Mouse (Mus musculus): ENCODE measurements at regions not wholly inside any gene's neighbourhood (a gene's known extent, or its start where the extent isn't known, plus 50 kb on each side); places are given as distances from the start of the nearest gene placed in this dataset.

DNA sequence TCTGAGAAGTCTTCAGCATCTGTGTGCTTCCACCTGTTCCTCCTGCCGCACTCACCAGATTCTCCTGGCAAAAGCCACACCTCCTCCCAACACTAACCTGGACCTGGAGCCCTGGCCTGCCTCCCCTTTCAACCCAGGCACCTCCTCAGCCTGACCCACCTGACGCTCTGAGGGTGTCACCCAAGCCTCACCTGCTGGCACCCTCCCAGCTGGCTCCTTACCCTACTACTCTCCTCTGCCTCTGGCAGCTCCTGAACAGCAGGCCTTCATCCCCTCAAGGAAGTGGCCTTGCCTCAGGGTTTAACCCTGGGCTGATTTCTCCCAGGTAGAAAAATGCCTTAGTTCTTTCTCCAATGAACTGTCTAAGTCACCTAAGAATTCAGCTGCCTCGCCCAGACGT lies 973.5 kb downstream of the 4930447A16Rik start:
- TF ChIP-seq CTCF (IDR thresholded peaks at IDR 0.05; ENCODE audit: low read depth, low read length) (no peak), EP300 (IDR thresholded peaks at IDR 0.05; ENCODE audit: insufficient read depth, low read depth, low read length) (no peak), POLR2A (IDR thresholded peaks at IDR 0.05; ENCODE audit: insufficient read depth, low read length) (no peak)

Data from ES-Bruce4 (cell line).